Comparison of ENCODE assay signal across 17 mouse cellular contexts in the genomic region with DNA sequence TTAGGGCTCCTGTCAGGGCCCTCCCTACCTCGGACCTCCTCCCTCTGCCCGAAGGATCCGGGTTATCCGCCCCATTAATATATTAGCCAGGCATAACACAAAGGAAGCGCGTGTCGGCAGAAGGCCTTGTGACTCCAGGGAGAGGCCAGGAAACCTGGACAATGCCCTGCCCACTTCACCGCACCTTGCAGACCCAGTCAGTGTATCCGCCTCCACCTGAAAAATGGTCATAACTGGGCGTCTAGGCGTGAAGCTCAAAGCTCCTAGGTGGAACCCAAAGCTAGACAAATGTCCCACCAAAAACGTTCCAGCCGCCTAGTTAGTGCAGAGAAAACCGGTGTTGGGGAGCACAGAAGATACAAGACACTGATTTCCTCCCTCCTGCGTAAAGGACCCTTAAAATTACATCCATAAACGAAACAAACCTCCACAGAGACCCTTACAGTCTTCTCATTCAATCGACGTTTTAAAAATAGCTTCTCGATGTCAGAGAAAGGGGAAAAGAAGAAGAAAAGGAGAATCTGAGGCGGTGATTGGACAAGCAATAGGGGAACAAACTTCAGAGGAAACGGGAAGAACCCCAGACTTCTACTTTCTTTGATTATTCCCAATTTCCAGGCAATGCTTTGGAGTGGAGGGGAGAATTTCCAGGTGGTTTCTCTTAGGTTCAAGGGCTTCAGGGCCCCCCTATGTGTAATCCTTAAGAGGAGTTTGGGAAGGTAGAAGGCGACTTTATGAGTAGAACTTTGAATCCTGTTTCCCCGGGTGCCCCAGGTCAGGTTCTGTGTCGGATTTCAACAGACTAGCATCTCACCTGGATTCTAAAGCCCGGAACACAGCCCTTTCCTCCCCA. TPM values are rescaled to one million over a fixed set of nuclear protein-coding genes. Genes with fewer than 3 reads are reported as not detected.
DNase-seq lines count a peak whose midpoint lies in the region; ATAC-seq and TF ChIP-seq lines count a peak whose summit lies in the region.
"Had no signal": no experiment of that assay in that cellular context is flagged by ENCODE, and none has a peak within 500 bp of the region (broad histone marks: within the 10 kb centered on the region; RNA-seq: fewer than 3 reads in every experiment).

No protein-coding gene starts in this region.

- 1% methylated on average over 25 of the region's 25 CpGs for WGBS in kidney, embryonic 16.5 days
- WGBS in kidney, adult 2 months, result 5% methylated on average over 25 of the region's 25 CpGs
- WGBS in liver, embryonic 13.5 days (ENCODE audit: insufficient replicate concordance), result 3% methylated on average over 25 of the region's 25 CpGs
- 2% methylated on average over 25 of the region's 25 CpGs for WGBS in midbrain, embryonic 12.5 days

- no peak overlapping the region for H3K9ac ChIP-seq in kidney, embryonic 16.5 days (replicated peaks; ENCODE audit: low read length)
- no peak overlapping the region for H3K9ac ChIP-seq in liver, embryonic 13.5 days
- H3K9ac ChIP-seq in midbrain, embryonic 12.5 days (replicated peaks), result no peak overlapping the region
- H3K9ac ChIP-seq: embryonic facial prominence, embryonic 13.5 days; limb, embryonic 12.5 days had no signal

- no peak for TF ChIP-seq POLR2A in kidney, adult 2 months (IDR thresholded peaks at IDR 0.05; ENCODE audit: low read depth, low read length)

- TF ChIP-seq CTCF in kidney, adult 2 months (conservative IDR thresholded peaks at IDR 0.05; ENCODE audit: insufficient read depth, insufficient read length, low read depth, low read length), result no peak

- ATAC-seq in kidney, embryonic 16.5 days (ENCODE audit: low FRiP score, low TSS enrichment), result peak; percentile 47; the same call in 1 of the 2 replicates
- no peak for ATAC-seq in liver, embryonic 13.5 days (ENCODE audit: low read depth)
- ATAC-seq in midbrain, embryonic 12.5 days (ENCODE audit: low FRiP score, low read depth), result no peak
- ATAC-seq: activated CD4-positive, CD25-positive, alpha-beta regulatory T cell, adult 4 months had no signal

- no peak overlapping the region for H3K4me2 ChIP-seq in kidney, embryonic 16.5 days (replicated peaks; ENCODE audit: low read depth, low read length)
- H3K4me2 ChIP-seq in liver, embryonic 13.5 days, result no peak overlapping the region
- peak overlapping the region; percentile 9; the same call in 1 of the 2 replicates for H3K4me2 ChIP-seq in midbrain, embryonic 12.5 days (replicated peaks)
- H3K4me2 ChIP-seq: embryonic facial prominence, embryonic 13.5 days; limb, embryonic 12.5 days had no signal

- no peaks in the 10 kb centered on the region for H3K9me3 ChIP-seq in kidney, embryonic 16.5 days (ENCODE audit: low read length)
- H3K9me3 ChIP-seq in liver, embryonic 13.5 days (replicated peaks), result no peaks in the 10 kb centered on the region
- H3K9me3 ChIP-seq in midbrain, embryonic 12.5 days, result no peaks in the 10 kb centered on the region
- H3K9me3 ChIP-seq: embryonic facial prominence, embryonic 13.5 days; limb, embryonic 12.5 days had no signal

- no peaks in the 10 kb centered on the region for H3K36me3 ChIP-seq in kidney, embryonic 16.5 days (ENCODE audit: insufficient read depth, low read length)
- no peaks in the 10 kb centered on the region for H3K36me3 ChIP-seq in kidney, adult 2 months (ENCODE audit: control insufficient read depth, insufficient read depth, low read length)
- H3K36me3 ChIP-seq in liver, embryonic 13.5 days, result no peaks in the 10 kb centered on the region
- no peaks in the 10 kb centered on the region for H3K36me3 ChIP-seq in midbrain, embryonic 12.5 days
- H3K36me3 ChIP-seq: embryonic facial prominence, embryonic 13.5 days; limb, embryonic 12.5 days had no signal

- no peak overlapping the region for H3K27ac ChIP-seq in kidney, embryonic 16.5 days (ENCODE audit: low read length)
- H3K27ac ChIP-seq in kidney, adult 2 months (ENCODE audit: insufficient read depth, low read depth, low read length), result no peak overlapping the region
- H3K27ac ChIP-seq in liver, embryonic 13.5 days, result peak overlapping the region; percentile 34; the same call in 1 of the 2 replicates
- H3K27ac ChIP-seq in midbrain, embryonic 12.5 days (replicated peaks), result peak overlapping the region; percentile 82
- H3K27ac ChIP-seq: embryonic facial prominence, embryonic 13.5 days; gastrocnemius, adult 2 months; kidney, postnatal 0 days; limb, embryonic 12.5 days had no signal

- no peak for DNase-seq in kidney, adult 2 months
- DNase-seq in embryo, embryonic 10.5 days (ENCODE audit: low spot score), result peak; percentile 66
- DNase-seq in liver, embryonic 13.5 days, result no peak
- no peak for DNase-seq in cerebellum, adult 9-10 months
- no peak for DNase-seq in gastrocnemius, postnatal 25 days
- no peak for DNase-seq in frontal cortex, adult 2 months (ENCODE audit: extremely low spot score in 1 of 2, low spot score in 1 of 2)
- DNase-seq: gastrocnemius, adult 2 months; thymus, adult 18-20 months had no signal

- H3K27me3 ChIP-seq in kidney, embryonic 16.5 days (ENCODE audit: insufficient read depth, low read length), result peaks cover 85% of the 10 kb centered on the region
- peaks cover 14% of the 10 kb centered on the region for H3K27me3 ChIP-seq in kidney, adult 2 months (replicated peaks; ENCODE audit: control insufficient read depth, insufficient read depth, low read length)
- H3K27me3 ChIP-seq in liver, embryonic 13.5 days, result peaks cover 92% of the 10 kb centered on the region
- H3K27me3 ChIP-seq in midbrain, embryonic 12.5 days, result peaks cover 83% of the 10 kb centered on the region
- H3K27me3 ChIP-seq: CH12.LX had no signal

- no peak overlapping the region for H3K4me3 ChIP-seq in kidney, embryonic 16.5 days (ENCODE audit: low read length)
- no peak overlapping the region for H3K4me3 ChIP-seq in kidney, adult 2 months (ENCODE audit: insufficient read depth, low read depth, low read length)
- H3K4me3 ChIP-seq in liver, embryonic 13.5 days (replicated peaks), result no peak overlapping the region
- no peak overlapping the region for H3K4me3 ChIP-seq in midbrain, embryonic 12.5 days
- H3K4me3 ChIP-seq: embryonic facial prominence, embryonic 13.5 days; gastrocnemius, adult 2 months; limb, embryonic 12.5 days; myocyte had no signal

- peaks cover 10% of the 10 kb centered on the region; the same call in 1 of the 2 replicates for H3K4me1 ChIP-seq in kidney, embryonic 16.5 days (ENCODE audit: insufficient read depth, low read length)
- no peaks in the 10 kb centered on the region for H3K4me1 ChIP-seq in kidney, adult 2 months (ENCODE audit: control insufficient read depth, insufficient read depth, low read length)
- H3K4me1 ChIP-seq in liver, embryonic 13.5 days (replicated peaks), result 0 out of 2 replicates have a peak, but pooled peaks cover 3% of the 10 kb centered on the region
- peaks cover 25% of the 10 kb centered on the region for H3K4me1 ChIP-seq in midbrain, embryonic 12.5 days

RNA-seq across cellular contexts. Expression of gene Foxa1, which starts 10.4 kb away (rescaled TPM):
- 0.86 and 1.2 TPM in 2 replicates for polyA plus RNA-seq in kidney, embryonic 16.5 days (2015; fragmentation: Nextera tagmentation; extraction: Ambion mirVana)
- polyA plus RNA-seq in kidney, adult 2 months (2012; rRNA removed), result 0.67 and 0.98 TPM in 2 replicates
- 0.67 and 0.73 TPM in 2 replicates for polyA plus RNA-seq in liver, embryonic 13.5 days (2015; fragmentation: Nextera tagmentation; extraction: Ambion mirVana)
- polyA plus RNA-seq in midbrain, embryonic 12.5 days (2016; fragmentation: Nextera tagmentation; extraction: Ambion mirVana), result 3.8 and 4.2 TPM in 2 replicates
- not detected for total RNA-seq in gastrocnemius, postnatal 25 days (2021)
- polyA plus RNA-seq in frontal cortex, adult 2 months (2012; rRNA removed), result not detected in 2 replicates
- total RNA-seq: CH12.LX; gastrocnemius, adult 2 months; heart, postnatal 10 days had no signal
- polyA plus RNA-seq: activated CD4-positive, CD25-positive, alpha-beta regulatory T cell, adult 4 months; limb, embryonic 12.5 days; myocyte had no signal

RNA-seq across cellular contexts. Expression of gene Ttc6, which starts 27.6 kb away (rescaled TPM):
- 0.15 and 0.17 TPM in 2 replicates for polyA plus RNA-seq in kidney, embryonic 16.5 days (2015; fragmentation: Nextera tagmentation; extraction: Ambion mirVana)
- polyA plus RNA-seq in kidney, adult 2 months (2012; rRNA removed), result 0.02 and 0.15 TPM in 2 replicates
- 0.05 TPM in 1 of 2 replicates, not detected in the other for polyA plus RNA-seq in liver, embryonic 13.5 days (2015; fragmentation: Nextera tagmentation; extraction: Ambion mirVana)
- 2.0 and 3.6 TPM in 2 replicates for polyA plus RNA-seq in midbrain, embryonic 12.5 days (2016; fragmentation: Nextera tagmentation; extraction: Ambion mirVana)
- not detected for total RNA-seq in gastrocnemius, postnatal 25 days (2021)
- polyA plus RNA-seq in frontal cortex, adult 2 months (2012; rRNA removed), result 0.02 and 0.06 TPM in 2 replicates
- total RNA-seq: CH12.LX; gastrocnemius, adult 2 months; heart, postnatal 10 days had no signal
- polyA plus RNA-seq: myocyte had no signal

Comparison
In these comparisons a context has a peak if more than half of its experiments do, and no peak if none do; other contexts are left out.
1. H3K27ac ChIP-seq: peak in liver, embryonic 13.5 days (single experiment) and midbrain, embryonic 12.5 days (single experiment); none in kidney, embryonic 16.5 days (single experiment) and kidney, adult 2 months (single experiment).